Mouse (Mus musculus) limb, embryonic 14.5 days (tissue): ENCODE measurements around the gene Nav3. TPM values are rescaled to one million over a fixed set of nuclear protein-coding genes. Genes with fewer than 3 reads are reported as not detected.

Experiments used
- ATAC-seq: fragments of 200-750 bp; cut with Nextera tagmentation; 2 replicates; pipeline ENCODE4 v1.8.0; 2017; ENCODE audit warnings: low read depth, moderate number of reproducible peaks, moderate TSS enrichment; ENCODE audit not compliant: low FRiP score
- DNase-seq: peaks from one replicate; pipeline ENCODE4 v3.0.0-alpha.2; 2015; ENCODE audit warnings: low spot score
- H3K27ac ChIP-seq: fragments of 300-500 bp; sonication (generic); replicated peaks from 2 replicates; pipeline ENCODE4 v1.5.1; 2014; ENCODE audit warnings: low read depth, mild to moderate bottlenecking, low read length, moderate library complexity, mixed read lengths
- H3K27me3 ChIP-seq: fragments of 300-500 bp; sonication (generic); 2 replicates; pipeline ENCODE4 v1.6.1; 2014; ENCODE audit warnings: low read length, mixed read lengths; ENCODE audit not compliant: control insufficient read depth, insufficient read depth
- H3K36me3 ChIP-seq: fragments of 300-500 bp; sonication (generic); 2 replicates; pipeline ENCODE4 v1.6.1; 2014; ENCODE audit warnings: mild to moderate bottlenecking, low read length, moderate library complexity, mixed read lengths; ENCODE audit not compliant: control insufficient read depth, insufficient read depth
- H3K4me1 ChIP-seq: fragments of 300-500 bp; sonication (generic); 2 replicates; pipeline ENCODE4 v1.6.1; 2014; ENCODE audit warnings: antibody characterized with exemption, low read length, mixed read lengths; ENCODE audit not compliant: control insufficient read depth, insufficient read depth
- H3K4me2 ChIP-seq: fragments of 300-500 bp; sonication (generic); replicated peaks from 2 replicates; pipeline ENCODE4 v1.6.1; 2014; ENCODE audit warnings: low read depth, mild to moderate bottlenecking, low read length, moderate library complexity; ENCODE audit not compliant: severe bottlenecking
- H3K4me3 ChIP-seq: fragments of 300-500 bp; sonication (generic); replicated peaks from 2 replicates; pipeline ENCODE4 v1.5.1; 2014; ENCODE audit warnings: low read length
- H3K9ac ChIP-seq: fragments of 300-500 bp; sonication (generic); 2 replicates; pipeline ENCODE4 v1.6.1; 2014; ENCODE audit warnings: mild to moderate bottlenecking, low read depth, low read length, moderate library complexity; ENCODE audit not compliant: severe bottlenecking
- H3K9me3 ChIP-seq: fragments of 300-500 bp; sonication (generic); 2 replicates; pipeline ENCODE4 v1.6.1; 2016; ENCODE audit warnings: low read length; ENCODE audit not compliant: control insufficient read depth
- POLR2A ChIP-seq: fragments of 200-500 bp; IDR thresholded peaks from 2 replicates; pipeline ENCODE4 v1.8.0; 2012; ENCODE audit warnings: inconsistent platforms, mild to moderate bottlenecking, moderate library complexity, borderline replicate concordance; ENCODE audit not compliant: insufficient read depth, insufficient read length; ENCODE audit errors: extremely low read depth
- WGBS: fragments of 180-500 bp; shearing (Covaris S2); extraction: QIAGEN DNeasy Blood & Tissue Kit; methylation state at CpG from one replicate; pipeline ENCODE4 v1.1.7; 2014; 5-methylcytosine and 5-hydroxymethylcytosine counted together
- polyA plus RNA-seq, 2 experiments: library from polyadenylated mRNA; depleted of rRNA in 1 of 2; stranded (reverse) in 1 of 2; unstranded in 1 of 2; fragments of >200 nt; fragmentation: Nextera tagmentation in 1 of 2; extraction: Ambion mirVana in 1 of 2; gene quantifications; 2 replicates each; pipeline versions ENCODE4 v1.2.1 to v1.2.3; 2012 to 2014

Nav3 gene
- polyA plus RNA-seq, 2 experiments, result 6.6 to 7.5 TPM

- H3K36me3 ChIP-seq, result no peaks in the 10 kb centered on the region
- no peak for DNase-seq
- no peak for ATAC-seq
Observed at GRCm38 (mm10) chr10:110380792-110381191, 75.2 kb downstream of the Nav3 start.

GRCm38 (mm10) chr10:110372724-110373455 lies 83.1 kb downstream of the Nav3 start:
- Histone ChIP-seq H3K4me3 (no peak overlapping the region), H3K36me3 (no peaks in the 10 kb centered on the region), H3K27me3 (no peaks in the 10 kb centered on the region), H3K4me1 (no peaks in the 10 kb centered on the region), H3K9me3 (no peaks in the 10 kb centered on the region), H3K27ac (no peak overlapping the region), H3K4me2 (no peak overlapping the region), H3K9ac (no peak overlapping the region)
- ATAC-seq, result no peak
- DNase-seq, result no peak
- WGBS, result 74% methylated on average over 11 of the region's 11 CpGs
- TF ChIP-seq POLR2A, result no peak

More at GRCm38 (mm10) chr10:110380792-110381191, 75.2 kb downstream of the Nav3 start:
- WGBS, result 86% methylated on average over 2 of the region's 2 CpGs
- TF ChIP-seq POLR2A, result no peak
- Histone ChIP-seq H3K27ac (no peak overlapping the region), H3K9me3 (no peaks in the 10 kb centered on the region), H3K4me3 (no peak overlapping the region), H3K9ac (no peak overlapping the region), H3K4me2 (no peak overlapping the region), H3K4me1 (no peaks in the 10 kb centered on the region), H3K27me3 (no peaks in the 10 kb centered on the region)

DNA sequence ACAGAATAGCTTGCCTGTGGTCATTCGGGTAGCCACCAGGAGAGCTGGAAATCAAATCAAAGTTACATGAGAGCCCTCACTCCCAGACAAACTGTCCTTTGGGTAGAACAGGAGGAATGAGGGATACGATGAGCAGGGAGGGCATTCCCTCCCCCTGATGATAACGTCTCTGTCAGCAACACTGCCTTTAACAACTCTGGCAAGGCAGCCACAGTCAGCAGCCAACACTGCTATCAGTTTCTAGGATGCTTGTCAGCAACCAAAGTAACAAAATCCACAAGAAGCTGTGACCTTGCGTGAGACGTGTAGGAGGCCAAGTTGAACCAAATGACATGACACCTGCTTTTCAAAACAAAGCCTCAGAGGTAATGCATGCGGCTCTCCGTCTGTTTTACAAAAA lies 103.9 kb downstream of the Nav3 start:
- Histone ChIP-seq H3K4me3 (no peak overlapping the region), H3K36me3 (no peaks in the 10 kb centered on the region), H3K27ac (no peak overlapping the region), H3K9ac (no peak overlapping the region), H3K4me2 (no peak overlapping the region), H3K27me3 (no peaks in the 10 kb centered on the region), H3K4me1 (no peaks in the 10 kb centered on the region), H3K9me3 (no peaks in the 10 kb centered on the region)
- TF ChIP-seq POLR2A, result no peak
- DNase-seq (no peak), ATAC-seq (no peak)
- WGBS, result 65% methylated on average over 7 of the region's 7 CpGs

GRCm38 (mm10) chr10:110330030-110330429 lies 126.0 kb downstream of the Nav3 start:
- H3K27me3 ChIP-seq, result no peaks in the 10 kb centered on the region
- H3K4me3 ChIP-seq, result no peak overlapping the region
- TF ChIP-seq POLR2A, result no peak
- DNase-seq, result no peak
- no peak overlapping the region for H3K27ac ChIP-seq
- H3K4me1 ChIP-seq, result no peaks in the 10 kb centered on the region; the same call in none of the 2 replicates
- no peaks in the 10 kb centered on the region for H3K36me3 ChIP-seq
- no peaks in the 10 kb centered on the region for H3K9me3 ChIP-seq
- no peak for ATAC-seq
- WGBS, result 42% methylated on average over 5 of the region's 5 CpGs
- H3K9ac ChIP-seq, result no peak overlapping the region
- no peak overlapping the region for H3K4me2 ChIP-seq

DNA sequence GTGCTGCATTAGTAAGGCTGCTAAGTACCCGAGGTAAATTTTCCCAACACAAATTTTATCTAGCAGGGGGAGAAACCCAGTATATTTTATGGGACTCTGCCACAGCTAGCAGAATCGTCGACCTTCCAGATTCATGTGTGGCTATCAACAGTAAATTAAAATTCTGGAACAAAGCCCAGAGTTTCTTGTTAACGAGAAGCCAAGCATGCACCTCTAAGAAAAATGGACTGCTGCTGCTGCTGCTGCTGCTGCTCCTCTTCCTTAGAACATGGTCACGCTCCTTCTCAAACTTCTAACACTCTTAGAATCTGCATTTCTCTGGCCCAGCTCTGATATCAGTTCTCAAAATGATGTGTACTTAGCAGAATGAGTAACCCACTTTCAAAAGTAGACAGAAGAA lies 126.4 kb downstream of the Nav3 start:
- H3K27me3 ChIP-seq, result no peaks in the 10 kb centered on the region
- DNase-seq (peak; percentile 21), ATAC-seq (no peak)
- no peaks in the 10 kb centered on the region; the same call in none of the 2 replicates for H3K4me1 ChIP-seq
- no peak overlapping the region for H3K4me2 ChIP-seq
- H3K27ac ChIP-seq, result no peak overlapping the region
- WGBS, result 24% methylated on average over 5 of the region's 5 CpGs
- no peaks in the 10 kb centered on the region for H3K9me3 ChIP-seq
- H3K36me3 ChIP-seq, result no peaks in the 10 kb centered on the region
- TF ChIP-seq POLR2A, result no peak
- H3K9ac ChIP-seq, result no peak overlapping the region
- no peak overlapping the region for H3K4me3 ChIP-seq
